Mouse (Mus musculus) heart, adult 2 months (tissue): Measurements from ENCODE around the gene Scaf1. TPM values are rescaled to one million over a fixed set of nuclear protein-coding genes. Genes with fewer than 3 reads are reported as not detected.
A peak's percentile ranks its signal among the peaks of the same experiment; 100 is the strongest.

Source experiments
- DNase-seq, 2 experiments: peaks; one replicate each; pipeline ENCODE4 v3.0.0; 2021
- H3K27ac ChIP-seq: fragments of 200-600 bp; 2 replicates; pipeline ENCODE4 v1.8.1; 2022
- H3K27me3 ChIP-seq: fragments of 200-500 bp; 2 replicates; pipeline ENCODE4 v1.6.1; 2012; ENCODE audit warnings: mild to moderate bottlenecking, low read length, inconsistent platforms, mixed read lengths; ENCODE audit not compliant: control insufficient read depth, insufficient read depth
- H3K36me3 ChIP-seq: fragments of 200-500 bp; 2 replicates; pipeline ENCODE4 v1.6.1; 2012; ENCODE audit warnings: low read length, inconsistent platforms; ENCODE audit not compliant: control insufficient read depth, insufficient read depth
- H3K4me1 ChIP-seq: fragments of 200-500 bp; 2 replicates; pipeline ENCODE4 v1.6.1; 2011; ENCODE audit warnings: low read length; ENCODE audit not compliant: control insufficient read depth, insufficient read depth
- H3K4me3 ChIP-seq: fragments of 200-600 bp; 2 replicates; pipeline ENCODE4 v1.8.1; 2022
- H3K79me2 ChIP-seq: fragments of 200-500 bp; replicated peaks from 2 replicates; pipeline ENCODE4 v1.6.1; 2012; ENCODE audit warnings: mild to moderate bottlenecking, inconsistent platforms, low read length, moderate library complexity, mixed read lengths; ENCODE audit not compliant: control insufficient read depth, insufficient read depth
- H3K9ac ChIP-seq: fragments of 200-500 bp; 2 replicates; pipeline ENCODE4 v1.6.1; 2012; ENCODE audit warnings: low read depth, mild to moderate bottlenecking, control low read depth, inconsistent platforms, low read length, mixed read lengths
- CTCF ChIP-seq: fragments of 200-600 bp; IDR thresholded peaks from 2 replicates; pipeline ENCODE4 v1.8.1; 2022; ENCODE audit warnings: antibody characterized with exemption, mild to moderate bottlenecking, moderate library complexity
- EP300 ChIP-seq: fragments of 200-500 bp; IDR thresholded peaks from 2 replicates; pipeline ENCODE4 v1.6.1; 2011; ENCODE audit warnings: low read depth, low read length, control low read depth; ENCODE audit not compliant: insufficient read depth
- POLR2A ChIP-seq: fragments of 200-500 bp; IDR thresholded peaks from 2 replicates; pipeline ENCODE4 v1.6.1; 2011; ENCODE audit warnings: mild to moderate bottlenecking, low read depth, low read length, control low read depth; ENCODE audit not compliant: insufficient read depth
- WGBS: fragments of 180-500 bp; shearing (Covaris S2); methylation state at CpG from one replicate; pipeline ENCODE4 v1.1.7; 2018; 5-methylcytosine and 5-hydroxymethylcytosine counted together
- intact Hi-C: fragments of 180-260 bp; cut with DNase I; formaldehyde crosslinking; loops from one replicate; pipeline ENCODE4 v1.15.1; 2025
- polyA plus RNA-seq: library from polyadenylated mRNA; depleted of rRNA; stranded (reverse); fragments of >200 nt; gene quantifications from 2 replicates; pipeline ENCODE4 v1.2.3, GENCODE M21; 2012
- total RNA-seq, 2 experiments: library from RNA; stranded (reverse); gene quantifications; 2 replicates each; pipeline ENCODE4 v1.2.3; 2021

The Scaf1 gene
- total and polyA plus RNA-seq, 3 experiments, result 36.0 to 46.6 (median 45.5) TPM

- no peak overlapping the region for H3K27ac ChIP-seq
- H3K4me3 ChIP-seq, result no peak overlapping the region
- DNase-seq, result no peak
- peaks cover 1% of the 10 kb centered on the region; the same call in 1 of the 2 replicates for H3K4me1 ChIP-seq
- no peak overlapping the region for H3K9ac ChIP-seq
- TF ChIP-seq POLR2A, result no peak
- intact Hi-C loops, result no loop called here
- 93% methylated on average over 29 of the region's 29 CpGs for WGBS
- no peaks in the 10 kb centered on the region for H3K27me3 ChIP-seq
- no peaks in the 10 kb centered on the region for H3K36me3 ChIP-seq
- no peaks in the 10 kb centered on the region; the same call in none of the 2 replicates for H3K79me2 ChIP-seq
These were observed 9.0 kb downstream of the Scaf1 start for GRCm38 (mm10) chr7:45007141-45007540.

GRCm38 (mm10) chr7:45006503-45006902 lies 9.7 kb downstream of the Scaf1 start:
- TF ChIP-seq CTCF (no peak), EP300 (no peak), POLR2A (no peak)
- Histone ChIP-seq H3K27me3 (no peaks in the 10 kb centered on the region), H3K9ac (no peak overlapping the region), H3K4me1 (peaks cover 1% of the 10 kb centered on the region; the same call in 1 of the 2 replicates), H3K4me3 (no peak overlapping the region), H3K79me2 (no peaks in the 10 kb centered on the region; the same call in 1 of the 2 replicates), H3K27ac (no peak overlapping the region), H3K36me3 (no peaks in the 10 kb centered on the region)
- DNase-seq, result no peak
- WGBS, result 91% methylated on average over 12 of the region's 12 CpGs
- intact Hi-C loops, result no loop called here

- Histone ChIP-seq H3K36me3 (no peaks in the 10 kb centered on the region), H3K4me1 (peaks cover 1% of the 10 kb centered on the region; the same call in 1 of the 2 replicates), H3K79me2 (no peaks in the 10 kb centered on the region; the same call in 1 of the 2 replicates), H3K27ac (no peak overlapping the region), H3K27me3 (no peaks in the 10 kb centered on the region), H3K4me3 (no peak overlapping the region), H3K9ac (no peak overlapping the region)
- TF ChIP-seq EP300, result no peak
- no peak for TF ChIP-seq CTCF
- no peak for TF ChIP-seq POLR2A
- WGBS, result 77% methylated on average over 6 of the region's 6 CpGs
- intact Hi-C loops, result no loop called here
- no peak for DNase-seq
These were observed 10.7 kb downstream of the Scaf1 start for GRCm38 (mm10) chr7:45005321-45005992.

- Histone ChIP-seq H3K36me3 (peaks cover 3% of the 10 kb centered on the region), H3K4me3 (no peak overlapping the region), H3K4me1 (peaks cover 5% of the 10 kb centered on the region), H3K9ac (no peak overlapping the region), H3K79me2 (no peaks in the 10 kb centered on the region; the same call in 1 of the 2 replicates), H3K27me3 (no peaks in the 10 kb centered on the region), H3K27ac (no peak overlapping the region)
- DNase-seq, result no peak
- WGBS, result 33% methylated on average over 3 of the region's 3 CpGs
- intact Hi-C loops, result no loop called here
- TF ChIP-seq POLR2A, result no peak
- TF ChIP-seq EP300, result no peak
- TF ChIP-seq CTCF, result no peak
These were observed 11.6 kb downstream of the Scaf1 start for GRCm38 (mm10) chr7:45004546-45004945.

- Histone ChIP-seq H3K79me2 (no peaks in the 10 kb centered on the region; the same call in 1 of the 2 replicates), H3K4me1 (peaks cover 7% of the 10 kb centered on the region), H3K4me3 (no peak overlapping the region), H3K27me3 (no peaks in the 10 kb centered on the region), H3K27ac (no peak overlapping the region), H3K9ac (no peak overlapping the region), H3K36me3 (peaks cover 6% of the 10 kb centered on the region)
- no peak for DNase-seq
- intact Hi-C loops, result no loop called here
- no peak for TF ChIP-seq CTCF
- TF ChIP-seq EP300, result no peak
- TF ChIP-seq POLR2A, result no peak
- 67% methylated on average over 7 of the region's 7 CpGs for WGBS
These were observed 13.7 kb downstream of the Scaf1 start for GRCm38 (mm10) chr7:45002440-45002839.

GRCm38 (mm10) chr7:45000539-45001114 lies 15.5 kb downstream of the Scaf1 start:
- Histone ChIP-seq H3K36me3 (peaks cover 6% of the 10 kb centered on the region), H3K4me1 (peaks cover 9% of the 10 kb centered on the region), H3K79me2 (no peaks in the 10 kb centered on the region), H3K4me3 (no peak overlapping the region), H3K27me3 (no peaks in the 10 kb centered on the region), H3K27ac (no peak overlapping the region), H3K9ac (no peak overlapping the region)
- peak in 1 of 2 experiments; percentile 20 for DNase-seq
- TF ChIP-seq EP300 (no peak), CTCF (no peak), POLR2A (no peak)
- intact Hi-C loops, result no loop called here
- 68% methylated on average over 21 of the region's 21 CpGs for WGBS
